Mouse (Mus musculus) embryonic fibroblast, embryonic 13.5 days (primary cell): ENCODE data around the gene Ttc17. TPM values are rescaled to one million over a fixed set of nuclear protein-coding genes. Genes with fewer than 3 reads are reported as not detected.

Source experiments
- H3K27ac ChIP-seq: 2 replicates; pipeline ENCODE4 v1.5.1; 2012; ENCODE audit warnings: low read length, control low read depth, inconsistent platforms; ENCODE audit not compliant: insufficient read depth
- H3K4me1 ChIP-seq: 2 replicates; pipeline ENCODE4 v1.6.1; 2011; ENCODE audit warnings: low read length; ENCODE audit not compliant: control insufficient read depth, insufficient read depth
- H3K4me3 ChIP-seq: 2 replicates; pipeline ENCODE4 v1.5.1; 2011; ENCODE audit warnings: mild to moderate bottlenecking, control low read depth, low read length; ENCODE audit not compliant: insufficient read depth
- CTCF ChIP-seq: IDR thresholded peaks from 2 replicates; pipeline ENCODE4 v1.5.1; 2011; ENCODE audit warnings: mild to moderate bottlenecking, control low read depth, low read length, moderate library complexity, borderline replicate concordance; ENCODE audit not compliant: insufficient read depth
- POLR2A ChIP-seq: IDR thresholded peaks from 2 replicates; pipeline ENCODE4 v1.6.1; 2011; ENCODE audit warnings: low read depth, mild to moderate bottlenecking, control low read depth, low read length, moderate library complexity
- polyA plus RNA-seq: library from polyadenylated mRNA; stranded (reverse); fragments of >200 nt; gene quantifications from 2 replicates; pipeline ENCODE4 v1.2.4, GENCODE M21; 2011; ENCODE audit warnings: low read depth; ENCODE audit not compliant: missing spikeins, insufficient read length

Ttc17 gene
- polyA plus RNA-seq: 36.5 and 44.5 TPM in 2 replicates

- peaks cover 6% of the 10 kb centered on the region for H3K4me1 ChIP-seq
- H3K27ac ChIP-seq: peak within 1 kb of the TSS; percentile 78
- peak; percentile 79 for TF ChIP-seq POLR2A
- no peak for TF ChIP-seq CTCF
- peak within 1 kb of the TSS; percentile 78 for H3K4me3 ChIP-seq
Measured at GRCm38 (mm10) chr2:94406083-94406957, at the start of gene Ttc17. TSS of gene Ttc17 (minus strand) at chr2:94406689.

- no peak for TF ChIP-seq CTCF
- Histone ChIP-seq H3K27ac (no peak overlapping the region; the same call in 1 of the 2 replicates), H3K4me3 (no peak overlapping the region), H3K4me1 (peaks cover 3% of the 10 kb centered on the region; the same call in 1 of the 2 replicates)
Measured at GRCm38 (mm10) chr2:94449643-94450042, 43.2 kb upstream of the Ttc17 start.

GRCm38 (mm10) chr2:94436952-94437351 is 30.5 kb upstream of the Ttc17 start:
- H3K4me3 ChIP-seq: peak overlapping the region; percentile 99
- peaks cover 6% of the 10 kb centered on the region for H3K4me1 ChIP-seq
- no peak overlapping the region for H3K27ac ChIP-seq
- TF ChIP-seq POLR2A: no peak
- no peak for TF ChIP-seq CTCF

GRCm38 (mm10) chr2:94435481-94435880 is 29.0 kb upstream of the Ttc17 start:
- Histone ChIP-seq H3K4me3 (no peak overlapping the region), H3K4me1 (peaks cover 6% of the 10 kb centered on the region), H3K27ac (no peak overlapping the region)
- TF ChIP-seq POLR2A: no peak
- TF ChIP-seq CTCF: no peak

GRCm38 (mm10) chr2:94434833-94435232 is 28.3 kb upstream of the Ttc17 start:
- Histone ChIP-seq H3K4me3 (no peak overlapping the region), H3K27ac (no peak overlapping the region), H3K4me1 (peaks cover 6% of the 10 kb centered on the region)
- TF ChIP-seq CTCF: no peak
- TF ChIP-seq POLR2A: no peak

- H3K27ac ChIP-seq: no peak overlapping the region
- peaks cover 6% of the 10 kb centered on the region for H3K4me1 ChIP-seq
Measured at GRCm38 (mm10) chr2:94432214-94432613, 25.7 kb upstream of the Ttc17 start.

GRCm38 (mm10) chr2:94428456-94428855 is 22.0 kb upstream of the Ttc17 start:
- Histone ChIP-seq H3K4me3 (no peak overlapping the region), H3K27ac (no peak overlapping the region), H3K4me1 (no peaks in the 10 kb centered on the region)
- TF ChIP-seq POLR2A: no peak
- no peak for TF ChIP-seq CTCF

More at GRCm38 (mm10) chr2:94432214-94432613, 25.7 kb upstream of the Ttc17 start:
- no peak for TF ChIP-seq CTCF
- TF ChIP-seq POLR2A: no peak
- no peak overlapping the region for H3K4me3 ChIP-seq

GRCm38 (mm10) chr2:94407441-94407840 is 952 bp upstream of the Ttc17 start:
- H3K4me3 ChIP-seq: peak overlapping the region; percentile 78
- H3K4me1 ChIP-seq: peaks cover 6% of the 10 kb centered on the region
- no peak overlapping the region for H3K27ac ChIP-seq
- TF ChIP-seq CTCF: no peak
- no peak for TF ChIP-seq POLR2A

GRCm38 (mm10) chr2:94407021-94407420 is 532 bp upstream of the Ttc17 start:
- TF ChIP-seq CTCF: no peak
- no peak for TF ChIP-seq POLR2A
- Histone ChIP-seq H3K4me1 (peaks cover 6% of the 10 kb centered on the region), H3K27ac (no peak overlapping the region), H3K4me3 (peak overlapping the region; percentile 78)

GRCm38 (mm10) chr2:94405397-94406082 is 949 bp downstream of the Ttc17 start:
- TF ChIP-seq POLR2A: no peak
- no peak for TF ChIP-seq CTCF
- Histone ChIP-seq H3K4me1 (peaks cover 6% of the 10 kb centered on the region), H3K27ac (no peak overlapping the region), H3K4me3 (peak overlapping the region; percentile 78)
